Mouse (Mus musculus) adrenal gland (tissue): ENCODE results near the gene Mapkapk2.
"Not testable (repeated sequence)": the region's sequence is repeated elsewhere in the genome, so short reads cannot be mapped to it uniquely, and the experiment has no call there.

ENCODE experiments used
- intact Hi-C: fragments of 180-260 bp; cut with DNase I; formaldehyde crosslinking; loops from one replicate; pipeline ENCODE4 v1.15.1; 2025

Gene Mapkapk2

DNA sequence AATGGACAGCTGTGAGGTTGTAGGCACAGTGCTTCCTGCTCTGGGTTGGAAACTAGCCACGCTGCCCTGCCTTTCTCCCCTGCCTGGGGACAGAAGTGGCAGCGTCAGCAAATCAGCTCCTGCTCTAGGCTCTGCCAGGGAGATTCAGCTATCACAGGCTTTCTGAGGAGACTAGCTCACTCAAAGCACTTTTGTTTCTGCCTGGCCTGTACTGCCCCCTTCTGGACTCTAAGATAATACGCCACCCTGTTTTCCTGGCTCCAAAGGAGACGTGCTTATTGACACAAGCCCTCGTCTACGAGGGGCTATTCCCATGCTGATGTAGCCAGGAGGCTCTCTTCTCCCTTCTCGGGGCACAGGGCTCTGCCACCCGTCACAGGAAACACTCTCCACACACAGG is 44.4 kb downstream of the Mapkapk2 start:
- intact Hi-C loops: loop anchor here (2.0 to 10.0 kb wide), 2 partner anchors 66 to 338 kb away; partner anchors contain the start of genes Gm29427 and Yod1

DNA sequence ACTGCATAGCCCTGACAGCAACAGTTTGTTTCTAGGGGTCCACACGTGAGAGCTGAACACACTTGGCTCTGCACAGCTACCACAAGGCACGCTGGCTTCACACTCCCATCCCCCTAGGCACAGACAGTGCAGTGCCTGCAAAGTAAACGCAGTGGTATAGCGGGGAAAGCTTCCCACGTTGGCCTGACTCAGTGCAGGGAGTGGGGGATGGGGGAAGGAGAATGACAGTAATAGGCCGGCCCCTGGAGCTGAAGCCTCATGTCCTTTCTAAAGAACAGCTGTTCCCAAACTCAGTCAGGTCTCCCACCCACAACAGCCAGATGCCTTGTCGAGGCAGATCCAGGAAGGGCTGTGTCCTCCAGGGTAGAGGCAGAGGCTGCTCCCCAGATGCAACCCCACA is 46.6 kb downstream of the Mapkapk2 start:
- intact Hi-C loops: loop anchor here (10.0 kb wide), 1 partner anchor 336 kb away; the partner anchor contains the start of genes Gm29427 and Yod1

DNA sequence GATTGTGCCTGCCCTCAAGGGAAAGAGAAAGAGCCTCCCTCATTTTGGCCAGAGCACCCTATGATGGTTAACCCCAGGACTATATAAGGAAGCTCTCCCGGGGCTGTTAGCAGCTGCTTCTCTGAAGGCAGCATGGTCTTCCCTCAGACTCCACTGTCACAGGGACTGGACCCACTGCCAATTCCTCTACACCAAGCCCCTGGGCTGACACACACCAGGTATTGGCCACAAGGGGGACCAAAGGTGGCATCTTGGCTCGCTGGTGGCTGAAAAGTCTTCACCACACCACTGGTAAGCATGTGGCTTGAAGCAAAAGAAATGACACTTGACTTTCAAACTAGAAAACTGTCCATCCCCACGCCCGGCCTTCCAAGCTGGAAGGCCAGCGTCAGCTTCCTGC is 47.0 kb downstream of the Mapkapk2 start:
- intact Hi-C loops: loop anchor here (10.0 kb wide), 1 partner anchor 336 kb away; the partner anchor contains the start of genes Gm29427 and Yod1

DNA sequence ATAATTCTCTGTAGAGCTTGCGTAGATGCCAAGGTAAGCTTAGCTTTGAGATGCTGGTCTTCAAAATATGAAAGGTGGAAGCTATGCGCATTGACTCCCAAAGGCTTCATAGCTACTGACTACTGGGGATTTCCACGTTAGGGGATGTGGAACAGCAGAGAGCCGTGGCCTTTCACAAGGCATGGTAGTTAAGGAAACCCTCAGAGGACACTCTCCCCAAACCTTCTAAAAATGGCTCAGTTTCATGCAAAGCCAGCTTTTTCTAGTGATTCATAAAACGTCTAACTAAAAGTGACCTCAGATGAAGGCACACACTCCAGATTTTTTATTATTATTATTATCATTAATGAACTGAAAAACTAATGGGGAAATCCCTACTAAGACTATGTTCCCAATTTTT is 47.6 kb downstream of the Mapkapk2 start:
- intact Hi-C loops: loop anchor here (10.0 kb wide), 1 partner anchor 335 kb away; the partner anchor contains the start of genes Gm29427 and Yod1

DNA sequence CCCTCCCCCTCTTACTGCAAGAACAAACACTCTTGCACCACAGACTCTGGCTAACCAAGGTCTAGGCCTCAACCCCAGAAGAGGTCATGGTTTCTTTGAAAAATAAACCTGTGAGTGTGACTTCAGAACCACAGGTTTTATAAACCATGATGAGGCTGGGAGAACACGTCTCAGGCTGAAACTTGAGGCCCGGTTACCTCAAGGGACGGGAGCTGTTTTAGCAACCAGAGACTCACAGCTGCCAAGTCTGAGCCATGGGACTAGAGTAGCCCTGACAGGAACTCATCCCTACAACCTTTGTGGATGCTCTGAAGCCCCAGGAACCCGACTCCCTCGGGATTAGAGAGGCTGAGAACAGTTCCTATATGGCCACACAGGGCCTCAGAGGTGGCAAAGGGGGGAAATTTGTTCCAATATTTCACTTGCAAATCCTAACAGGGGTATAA is 48.2 kb downstream of the Mapkapk2 start:
- intact Hi-C loops: no loop called here

DNA sequence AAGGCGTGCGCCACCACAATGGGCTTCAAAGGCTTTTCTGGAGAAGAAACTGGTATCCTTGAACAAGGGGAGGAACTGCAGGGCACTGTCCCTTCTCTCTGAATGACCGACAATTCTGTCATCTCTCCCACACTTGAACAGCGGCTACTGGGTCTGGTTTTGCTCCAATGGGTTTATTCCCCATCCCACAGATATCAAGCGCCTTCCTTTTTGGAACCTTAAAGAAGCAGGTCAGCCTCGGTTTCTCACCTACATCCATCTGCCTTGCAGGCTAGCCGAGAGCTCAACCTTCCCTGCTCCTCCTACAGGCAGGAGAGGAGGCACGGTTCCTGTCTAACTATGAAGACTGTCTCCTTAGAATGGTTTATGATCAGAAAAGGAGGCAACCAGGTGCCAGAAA is 48.7 kb downstream of the Mapkapk2 start:
- intact Hi-C loops: no loop called here

DNA sequence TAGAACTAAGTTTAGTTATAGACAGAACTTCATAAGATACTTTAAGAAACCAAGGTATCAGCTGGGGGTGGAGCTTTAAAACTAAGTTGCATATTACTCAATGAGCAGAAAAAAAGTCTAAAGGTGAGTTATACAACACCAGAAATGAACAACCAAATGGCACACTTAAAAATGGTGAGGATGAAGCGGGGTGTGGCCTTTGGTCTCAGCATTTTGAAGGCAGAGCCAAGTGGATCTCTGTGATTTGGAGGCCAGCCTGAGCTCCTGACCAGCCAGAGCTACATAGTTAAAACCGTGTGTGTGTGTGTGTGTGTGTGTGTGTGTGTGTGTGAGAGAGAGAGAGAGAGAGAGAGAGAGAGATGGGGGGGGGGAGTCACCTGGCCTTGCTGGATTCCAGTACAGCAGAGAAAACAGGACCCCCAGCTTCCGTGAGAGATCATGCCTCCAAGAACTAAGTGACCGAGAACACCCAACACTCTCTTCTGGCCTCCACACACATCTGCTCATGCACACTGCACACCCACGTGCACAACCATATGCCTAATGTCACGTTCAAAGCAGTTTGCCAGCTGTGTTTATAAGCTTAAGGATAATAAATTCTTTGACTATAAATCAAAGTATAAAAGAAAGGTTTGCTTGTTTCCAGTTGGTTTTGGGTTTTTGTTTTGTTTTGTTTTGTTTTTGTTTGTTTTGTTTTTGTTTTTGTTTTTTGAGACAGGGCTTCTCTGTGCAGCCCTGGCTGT is 49.3 kb downstream of the Mapkapk2 start:
- intact Hi-C loops: no loop called here

DNA sequence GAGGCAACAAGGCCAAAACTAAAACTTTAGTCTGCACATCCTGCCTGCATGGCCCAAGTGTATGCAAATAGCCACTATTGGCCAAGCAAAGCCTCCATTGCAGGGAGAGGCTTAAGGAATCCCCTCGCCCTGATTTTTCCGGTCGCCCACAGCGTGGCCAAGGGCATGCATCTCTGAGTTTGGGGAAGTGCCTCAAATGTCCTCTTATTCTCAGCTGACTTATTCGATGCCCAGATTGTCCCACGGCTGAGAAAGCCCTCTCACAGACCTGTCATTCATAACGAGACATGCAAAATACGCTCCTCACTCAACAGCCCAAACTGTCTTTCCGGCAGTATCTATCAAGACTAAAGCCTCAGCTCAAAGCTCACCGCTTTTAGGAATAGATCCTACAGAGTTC is 51.0 kb downstream of the Mapkapk2 start:
- intact Hi-C loops: no loop called here

DNA sequence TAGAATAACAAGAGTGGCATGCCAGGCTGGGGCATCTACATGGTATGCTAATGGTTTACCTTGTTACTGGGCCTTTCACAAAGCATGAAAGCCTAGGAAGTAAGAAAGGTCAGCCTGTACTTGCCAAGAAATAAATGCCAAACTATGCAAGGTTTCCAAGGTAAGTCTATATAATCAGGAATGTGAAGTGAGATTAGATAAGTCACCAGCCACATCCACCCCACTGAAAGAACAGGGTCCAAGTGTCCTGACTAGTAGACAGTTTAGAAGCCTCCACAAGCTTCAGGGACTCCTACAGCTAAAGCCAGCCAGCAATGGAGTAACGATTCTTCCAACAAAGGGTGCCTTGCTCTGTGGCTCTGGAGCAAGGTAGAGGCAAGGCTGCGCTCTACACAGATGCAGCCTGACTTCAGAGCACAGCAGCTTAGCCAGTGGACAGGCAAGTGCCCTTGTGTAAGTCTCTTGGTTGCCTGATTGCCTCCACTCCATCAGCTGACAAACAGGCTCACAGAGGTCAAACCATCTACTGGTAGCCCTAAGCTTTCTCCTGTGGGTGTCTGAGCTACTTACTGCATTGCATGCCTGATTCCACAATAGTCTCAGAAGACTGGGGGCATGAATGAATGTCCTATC is 51.8 kb downstream of the Mapkapk2 start:
- intact Hi-C loops: no loop called here

DNA sequence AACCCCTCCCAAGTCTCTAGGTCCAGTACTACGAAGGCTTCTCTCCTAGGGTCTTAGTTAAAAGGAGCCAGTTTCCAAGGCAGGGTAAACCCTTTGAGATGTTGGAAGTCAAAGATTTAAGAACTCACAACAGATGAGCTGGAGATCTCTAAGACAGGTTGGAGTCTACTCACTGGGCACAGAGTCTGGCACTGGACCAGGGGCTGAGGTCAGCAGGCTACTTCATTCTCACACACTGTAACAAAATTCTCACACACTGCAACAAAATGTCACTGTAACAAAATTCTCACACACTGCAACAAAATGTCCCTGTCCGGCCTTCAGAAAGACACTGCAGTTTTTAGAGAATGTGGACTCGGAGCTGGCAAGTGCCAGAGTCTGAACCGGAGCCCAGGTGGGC is 54.0 kb downstream of the Mapkapk2 start:
- intact Hi-C loops: no loop called here

DNA sequence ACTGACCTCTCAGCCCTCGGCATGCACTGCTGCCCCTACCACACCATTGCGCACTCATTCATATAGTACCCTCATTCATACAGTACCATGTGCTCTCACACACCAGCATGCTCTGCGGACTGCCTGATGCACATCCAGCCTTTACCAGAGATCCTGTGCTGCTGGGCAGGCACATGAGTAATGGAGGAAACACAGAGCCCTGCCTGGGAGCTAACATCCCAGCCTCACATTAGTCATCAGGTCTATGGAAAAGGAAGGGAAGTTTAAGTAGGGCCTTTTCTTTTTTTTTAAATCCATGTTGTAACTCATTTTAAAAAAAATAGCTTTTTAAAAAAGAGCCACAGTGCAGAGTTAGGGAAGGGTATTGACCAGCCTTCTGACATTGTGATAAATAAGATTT is 54.9 kb downstream of the Mapkapk2 start:
- intact Hi-C loops: no loop called here

DNA sequence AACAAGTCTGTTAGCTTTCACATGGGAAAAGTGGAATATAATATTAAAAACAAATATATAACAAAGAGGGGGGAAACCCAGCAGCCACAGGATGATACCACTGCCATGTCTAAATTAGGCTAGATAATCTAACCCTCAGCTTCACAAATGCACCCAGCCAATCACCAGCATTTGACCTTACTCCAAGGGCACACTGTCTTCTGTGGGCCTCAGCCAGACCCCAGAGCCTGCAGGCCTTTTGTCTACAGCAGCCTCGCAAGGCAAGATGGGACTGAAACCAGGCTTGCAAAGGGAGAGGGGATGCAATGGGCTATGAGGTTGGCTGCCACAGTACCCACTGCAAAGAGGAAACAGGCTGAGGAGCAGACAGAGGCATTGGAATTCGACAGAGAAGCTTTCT is 55.4 kb downstream of the Mapkapk2 start:
- intact Hi-C loops: no loop called here

DNA sequence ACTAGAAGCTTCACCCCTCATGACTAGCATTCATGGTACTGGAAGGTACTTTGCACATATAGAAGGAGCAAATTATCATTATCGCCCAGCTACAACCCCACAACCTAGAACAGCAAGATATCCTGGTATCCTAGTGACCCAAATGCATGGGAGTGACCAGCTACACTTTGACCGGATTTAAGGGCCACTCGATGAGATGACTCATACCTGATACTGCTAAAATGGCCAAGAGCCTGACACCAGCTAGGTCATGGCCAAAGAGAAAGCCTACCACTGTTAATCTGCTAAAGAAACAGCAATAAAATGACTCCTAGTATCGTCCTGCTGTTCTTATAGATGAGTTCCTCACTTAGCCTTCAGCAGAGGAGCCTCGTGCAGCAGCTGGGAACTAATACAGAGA is 58.1 kb downstream of the Mapkapk2 start:
- intact Hi-C loops: no loop called here

DNA sequence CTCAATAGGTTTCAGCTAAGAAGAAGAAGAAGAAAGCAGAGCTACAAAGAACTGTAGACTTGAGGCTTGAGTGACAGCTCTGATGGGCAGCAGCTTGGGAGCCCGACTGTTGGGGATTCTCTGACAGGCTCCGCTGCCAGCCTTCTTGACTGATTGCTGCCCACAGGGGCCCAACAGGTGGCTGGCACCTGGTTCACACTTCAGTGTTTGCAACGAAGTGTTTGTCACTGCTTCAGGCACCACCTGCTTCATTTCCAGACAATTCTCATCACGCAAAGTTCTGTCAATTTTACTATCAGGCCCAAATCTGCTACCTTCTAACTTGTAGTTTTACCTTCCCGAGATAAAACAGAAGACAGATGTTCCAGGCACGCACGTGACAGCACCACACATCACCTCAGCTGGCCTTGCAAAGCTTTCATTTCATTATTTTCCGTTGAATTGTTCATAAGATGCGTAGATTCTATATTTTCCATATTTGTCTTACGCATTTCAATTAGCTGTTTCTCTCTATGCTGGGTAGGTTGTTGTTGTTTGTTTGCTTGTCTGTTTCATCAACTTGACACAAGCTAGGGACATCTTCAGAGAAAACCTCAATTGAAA is 59.1 kb downstream of the Mapkapk2 start:
- intact Hi-C loops: no loop called here

DNA sequence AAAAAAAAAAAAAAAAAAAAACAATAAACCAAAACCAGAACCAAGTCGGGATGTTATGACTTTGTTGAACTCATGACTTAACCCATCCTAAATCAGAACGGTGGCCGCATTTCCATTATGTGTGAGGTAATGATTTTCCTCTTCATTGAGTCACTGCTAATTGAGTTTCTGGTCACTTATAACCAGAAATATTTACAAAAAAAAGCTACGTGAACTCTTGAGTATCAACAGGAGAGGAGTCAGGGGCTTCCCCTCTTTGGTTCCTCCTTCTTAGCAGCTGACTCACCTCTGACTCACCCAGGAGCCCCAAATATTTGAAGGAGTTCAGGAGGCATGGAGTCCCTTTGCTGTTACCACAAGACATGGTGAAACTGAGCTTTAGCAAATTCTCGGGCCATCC is 59.6 kb downstream of the Mapkapk2 start:
- intact Hi-C loops: no loop called here

DNA sequence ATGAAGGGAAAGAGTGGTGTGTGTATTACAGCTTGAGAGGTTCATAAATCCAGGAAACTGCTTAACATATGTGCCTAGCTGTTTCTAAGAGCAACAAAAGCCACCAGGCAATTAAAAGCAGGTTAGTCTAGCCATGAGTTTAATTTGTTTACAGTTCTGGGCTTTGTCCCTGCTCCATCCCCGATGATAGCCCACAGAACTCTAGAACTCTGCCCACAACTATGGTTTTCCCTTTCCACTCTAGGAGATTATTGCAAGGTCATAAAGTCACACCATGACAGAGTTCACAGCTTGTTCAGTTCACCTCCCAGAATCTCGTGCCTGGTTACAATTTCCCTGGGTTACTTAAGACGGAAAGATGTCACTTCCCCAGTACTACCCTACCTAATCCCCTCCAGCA is 66.4 kb downstream of the Mapkapk2 start:
- intact Hi-C loops: no loop called here

DNA sequence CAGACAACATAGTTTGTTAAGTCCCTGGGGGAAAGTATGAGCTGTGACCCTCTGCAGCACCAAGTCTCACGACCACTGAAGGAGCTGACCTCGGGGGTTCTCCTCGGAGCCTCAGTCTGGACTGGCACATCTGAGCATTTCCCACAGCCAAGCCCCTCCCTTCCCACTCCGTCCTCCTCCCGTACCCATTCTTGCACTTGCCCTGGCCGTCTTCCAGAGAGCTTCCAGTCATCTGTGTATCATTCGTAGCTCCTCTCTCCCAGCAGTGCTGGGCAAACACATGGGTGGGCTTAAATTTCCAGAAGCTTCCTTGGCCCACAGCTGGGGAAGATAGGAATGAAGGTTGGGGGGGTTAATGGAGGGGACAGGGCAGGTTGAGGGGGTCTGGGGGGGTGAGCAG is 67.4 kb downstream of the Mapkapk2 start:
- intact Hi-C loops: no loop called here

DNA sequence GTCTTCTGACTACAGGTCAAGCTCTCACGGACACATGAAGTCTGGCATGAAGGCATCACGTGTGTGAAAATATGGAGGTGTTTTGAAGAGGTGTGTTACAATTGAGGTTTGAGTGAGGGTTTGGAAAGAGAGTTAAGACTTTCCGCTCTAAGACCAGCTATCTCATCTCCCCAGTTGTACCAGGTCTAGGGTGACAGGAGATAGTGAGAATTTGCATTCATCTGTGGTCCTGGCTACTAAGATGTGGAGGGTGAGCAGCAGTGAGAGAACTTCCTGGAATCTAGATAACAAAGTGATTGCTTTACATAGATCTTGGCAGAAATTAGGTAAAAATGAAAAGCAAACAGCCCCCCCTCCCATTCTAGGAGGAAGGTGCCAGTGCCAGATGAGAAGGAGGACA is 68.4 kb downstream of the Mapkapk2 start:
- intact Hi-C loops: no loop called here

DNA sequence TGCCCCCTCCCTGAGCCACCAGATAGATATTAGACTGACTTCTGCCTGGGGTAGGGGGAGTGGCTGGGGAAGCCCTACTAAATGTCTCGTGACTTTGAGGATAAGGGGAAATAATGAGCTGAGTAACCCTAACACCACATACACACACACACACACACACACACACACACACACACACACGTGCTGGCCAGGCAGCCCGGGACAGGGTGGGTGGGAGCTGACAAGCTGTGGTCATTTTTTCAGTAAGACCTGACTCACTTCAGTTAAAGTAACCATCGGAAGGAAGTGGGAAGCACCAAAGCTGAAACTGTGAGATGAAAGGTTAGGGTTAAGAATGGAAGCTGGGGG is 71.8 kb downstream of the Mapkapk2 start:
- intact Hi-C loops: no loop called here

DNA sequence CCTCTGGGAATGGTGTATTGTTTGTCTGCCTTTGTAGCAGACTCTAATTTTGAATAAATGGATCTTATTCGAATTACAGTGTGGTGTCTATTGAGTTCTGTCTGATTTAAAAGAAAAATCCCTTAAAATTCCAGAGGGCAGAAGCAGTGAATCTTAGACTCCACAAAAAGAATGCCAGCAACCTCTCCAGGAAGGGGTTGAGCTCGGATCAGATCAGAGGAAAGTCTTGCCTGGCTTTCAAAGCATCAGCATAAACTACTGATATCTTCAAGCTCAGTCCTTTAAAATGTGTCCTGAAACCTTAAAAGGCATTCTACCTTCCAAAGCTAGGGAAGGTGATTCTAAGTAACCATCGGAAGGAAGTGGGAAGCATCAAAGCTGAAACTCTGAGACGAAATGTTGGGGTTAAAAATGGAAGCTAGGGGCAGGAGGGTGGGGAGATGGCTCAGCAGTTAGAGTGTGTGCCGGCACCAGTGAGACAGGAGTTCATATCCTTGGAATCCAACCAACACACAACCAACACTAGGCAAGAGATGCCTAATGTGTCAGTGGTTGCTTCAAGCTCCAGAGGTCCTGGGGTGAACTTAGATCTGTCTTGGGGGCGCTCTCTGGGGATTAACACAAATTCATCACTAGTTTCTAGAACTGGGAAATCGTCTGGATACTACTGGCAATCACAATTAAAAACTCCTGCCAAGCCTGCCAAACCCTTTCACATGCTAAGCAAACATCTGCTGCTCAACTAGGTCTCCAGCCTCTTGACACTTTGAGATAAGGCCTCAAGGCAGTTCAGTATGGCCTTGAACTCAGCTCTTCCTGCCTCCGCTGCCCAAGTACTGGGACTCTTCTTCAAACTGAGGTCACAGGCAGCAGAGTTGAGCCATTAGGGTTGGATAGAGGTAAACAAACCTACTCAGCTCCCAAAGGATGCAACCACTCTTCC is 72.5 kb downstream of the Mapkapk2 start:
- intact Hi-C loops: no loop called here

DNA sequence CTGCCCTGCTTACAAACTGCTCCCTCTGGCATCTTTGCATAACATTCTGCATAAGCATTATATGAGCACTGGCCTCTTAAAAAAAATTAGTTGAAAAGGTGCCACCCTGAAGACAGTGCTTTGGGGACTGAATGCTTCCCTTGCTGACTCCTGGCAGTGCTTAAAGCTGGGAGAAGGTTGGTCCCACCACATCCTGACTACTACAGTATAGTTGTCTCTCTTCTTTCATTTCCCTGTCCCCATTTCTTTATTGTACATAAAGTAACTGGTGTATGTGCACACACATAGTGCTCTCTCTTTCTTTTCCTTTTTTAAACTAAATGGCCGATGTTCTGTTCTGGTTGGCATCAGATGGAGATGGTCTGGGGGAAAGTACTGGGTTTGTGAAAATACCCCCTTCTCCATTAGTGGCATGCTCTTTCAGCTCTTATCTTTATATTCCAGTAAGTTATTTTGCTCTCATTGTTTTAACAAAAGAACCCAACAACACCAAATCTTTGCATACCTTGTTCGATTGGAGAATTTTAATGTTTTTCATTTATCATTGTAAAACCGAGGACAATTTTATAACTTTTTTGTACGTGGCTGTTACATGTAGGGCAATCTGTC is 74.3 kb downstream of the Mapkapk2 start:
- intact Hi-C loops: not testable (repeated sequence)
